Mouse (Mus musculus): ENCODE measurements around the gene Pprc1.

GRCm38 (mm10) chr19:46056947-46057607, 12.4 kb downstream of the Pprc1 start:
- TF ChIP-seq CTCF (IDR thresholded peaks at IDR 0.05; ENCODE audit: insufficient read depth, low read depth, low read length): no peak
- TF ChIP-seq POLR2A (IDR thresholded peaks at IDR 0.05; ENCODE audit: insufficient read depth, low read depth, low read length): no peak
